Mouse (Mus musculus): ENCODE data around the gene Tubb2a. TPM values are rescaled to one million over a fixed set of nuclear protein-coding genes. Genes with fewer than 3 reads are reported as not detected.

Gene Tubb2a
- total RNA-seq, 2 experiments from 2014 or later, result 6.0 to 9.5 TPM

DNA sequence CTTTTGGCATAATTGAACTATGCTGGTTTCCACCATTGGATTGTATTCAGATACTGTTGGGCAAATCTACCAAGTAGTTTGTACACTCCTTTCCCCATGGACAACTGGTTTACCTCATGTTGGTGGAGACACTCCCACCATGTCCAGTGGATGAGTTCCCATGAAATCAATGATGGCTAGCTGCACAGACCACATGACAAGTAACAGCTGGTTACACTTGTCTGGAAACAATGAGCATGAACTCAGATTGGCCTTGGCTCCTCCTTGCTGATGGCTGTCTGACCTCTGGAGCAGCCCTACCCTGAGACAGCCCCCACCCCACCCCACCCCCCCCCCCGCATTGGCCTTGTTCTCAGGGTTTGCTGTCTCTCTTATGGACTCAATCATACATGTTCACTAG is 20.6 kb downstream of the Tubb2a start:
- ATAC-seq (replicated peaks; ENCODE audit: low FRiP score, poor library complexity, severe bottlenecking), result no peak

DNA sequence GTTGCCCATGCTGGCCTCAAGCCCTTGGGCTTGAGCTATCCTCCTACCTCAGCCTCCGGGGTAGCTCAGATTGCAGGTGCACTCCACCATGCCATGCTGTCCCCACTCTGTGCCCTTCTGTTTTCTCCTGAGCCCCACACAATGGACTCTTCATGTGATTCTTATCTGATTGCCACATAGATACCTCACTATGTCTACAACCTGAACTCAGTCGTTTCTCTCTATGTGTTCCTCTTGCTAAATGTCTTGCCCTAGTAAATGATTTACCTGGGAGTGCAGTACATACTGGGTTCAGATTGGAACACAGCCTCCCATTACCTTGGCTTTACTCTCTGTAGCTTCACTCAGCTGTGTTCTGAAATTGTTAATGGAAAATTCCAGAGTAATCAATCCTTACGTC is 22.8 kb downstream of the Tubb2a start:
- no peak for ATAC-seq (replicated peaks; ENCODE audit: low FRiP score, poor library complexity, severe bottlenecking)

DNA sequence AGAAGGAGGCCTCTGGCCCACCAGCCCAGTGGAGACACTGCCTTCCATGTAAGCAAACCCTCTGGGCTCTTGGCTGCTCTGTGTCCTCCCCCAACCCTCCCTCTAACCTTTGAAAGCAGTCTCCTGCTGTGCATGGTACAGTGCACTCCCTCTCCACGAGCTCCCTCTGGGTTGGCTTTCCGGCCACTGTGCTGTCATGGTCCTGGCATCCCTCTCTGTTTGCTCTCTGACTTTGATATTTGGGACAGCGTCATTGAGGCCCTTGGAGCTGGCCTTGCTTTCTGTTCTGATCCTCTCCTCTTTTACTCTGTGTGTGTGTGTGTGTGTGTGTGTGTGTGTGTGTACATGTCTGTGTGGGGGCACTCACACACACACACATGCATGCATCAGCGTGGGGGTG is 23.4 kb downstream of the Tubb2a start:
- ATAC-seq (replicated peaks; ENCODE audit: low FRiP score, poor library complexity, severe bottlenecking), result no peak

DNA sequence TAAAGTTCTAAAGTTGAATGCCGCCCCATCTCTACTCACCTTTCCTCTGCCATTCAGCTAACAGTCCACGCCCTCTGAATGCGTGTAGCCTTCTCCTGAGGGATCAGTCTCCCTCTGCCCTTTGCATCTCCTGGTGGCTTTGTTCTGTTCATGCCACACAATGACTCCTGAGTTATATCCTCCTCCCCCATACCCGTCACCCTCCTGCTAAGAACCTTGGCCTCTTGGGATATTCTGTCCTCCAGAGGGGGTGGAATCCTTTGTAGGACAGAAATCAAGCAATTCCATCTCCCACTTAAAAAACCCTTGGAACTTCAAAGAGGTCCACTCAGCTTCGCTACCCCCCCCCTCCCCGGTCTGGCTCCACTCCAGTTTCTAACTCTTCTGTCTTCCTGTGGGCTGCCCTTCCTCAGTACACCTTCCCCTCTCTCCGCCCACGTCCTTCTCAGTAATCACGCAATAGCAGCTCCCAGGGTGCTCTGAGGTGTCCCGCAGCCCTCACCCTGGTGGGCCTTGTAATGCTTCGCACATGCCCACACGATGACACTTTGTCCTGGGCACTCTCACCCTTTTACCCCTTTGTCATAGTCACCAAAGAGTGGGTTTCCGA is 24.0 kb downstream of the Tubb2a start:
- ATAC-seq (replicated peaks; ENCODE audit: low FRiP score, poor library complexity, severe bottlenecking), result no peak

- no peak for ATAC-seq (replicated peaks; ENCODE audit: low FRiP score, poor library complexity, severe bottlenecking)
These were observed 26.1 kb downstream of the Tubb2a start for GRCm38 (mm10) chr13:34051692-34052091.

DNA sequence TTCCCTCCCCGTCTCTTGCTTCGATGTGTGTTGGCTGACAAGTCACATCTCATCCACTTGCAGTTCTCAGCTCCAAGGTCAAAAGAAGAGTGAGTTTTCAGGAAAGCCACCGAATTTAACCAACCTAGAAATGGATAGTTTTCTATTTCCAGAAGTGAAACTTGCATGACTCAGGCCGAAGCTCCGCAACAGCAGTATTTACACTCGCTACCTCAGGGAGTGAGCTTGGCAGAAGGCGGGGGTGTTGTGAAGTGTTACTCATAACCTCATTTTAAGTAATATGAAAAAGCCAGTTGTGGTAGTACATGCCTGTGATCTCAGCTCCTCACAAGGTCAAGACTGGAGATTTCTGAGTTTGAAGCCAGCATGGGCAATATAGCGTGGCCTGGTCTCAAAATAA is 27.3 kb downstream of the Tubb2a start:
- ATAC-seq (replicated peaks; ENCODE audit: low FRiP score, poor library complexity, severe bottlenecking), result no peak

- ATAC-seq (replicated peaks; ENCODE audit: low FRiP score, poor library complexity, severe bottlenecking), result no peak
These were observed 30.3 kb downstream of the Tubb2a start for GRCm38 (mm10) chr13:34047526-34047925.

DNA sequence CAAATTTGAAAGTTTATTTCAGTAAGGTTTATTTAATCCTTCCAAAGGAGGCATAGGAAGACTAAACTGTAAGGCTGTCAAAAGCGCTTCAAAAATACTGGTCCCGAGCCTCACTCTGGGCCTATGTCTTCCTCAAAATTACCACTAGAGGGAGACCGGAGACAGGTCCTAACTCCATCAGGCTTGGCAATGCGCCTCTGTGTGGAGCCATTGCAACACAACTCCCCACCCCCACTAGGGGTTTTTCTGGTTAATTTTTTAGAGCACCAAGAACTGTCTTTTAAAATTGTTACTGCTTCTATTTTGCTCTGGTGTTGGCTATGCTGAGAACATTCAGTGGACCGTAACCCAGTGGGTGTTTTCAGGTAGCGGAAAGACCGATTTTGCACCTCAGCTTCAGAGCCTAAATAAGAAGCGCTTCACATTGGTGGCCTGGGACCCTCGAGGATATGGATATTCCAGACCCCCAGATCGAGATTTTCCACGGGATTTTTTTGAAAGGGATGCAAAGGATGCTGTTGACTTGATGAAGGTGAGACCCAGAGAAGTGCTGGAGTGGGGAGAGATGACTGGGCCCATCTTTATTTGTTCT is 31.3 kb downstream of the Tubb2a start:
- ATAC-seq (replicated peaks; ENCODE audit: low FRiP score, poor library complexity, severe bottlenecking), result peak; percentile 87

GRCm38 (mm10) chr13:34045511-34046249 is 32.1 kb downstream of the Tubb2a start:
- no peak for ATAC-seq (replicated peaks; ENCODE audit: low FRiP score, poor library complexity, severe bottlenecking)

DNA sequence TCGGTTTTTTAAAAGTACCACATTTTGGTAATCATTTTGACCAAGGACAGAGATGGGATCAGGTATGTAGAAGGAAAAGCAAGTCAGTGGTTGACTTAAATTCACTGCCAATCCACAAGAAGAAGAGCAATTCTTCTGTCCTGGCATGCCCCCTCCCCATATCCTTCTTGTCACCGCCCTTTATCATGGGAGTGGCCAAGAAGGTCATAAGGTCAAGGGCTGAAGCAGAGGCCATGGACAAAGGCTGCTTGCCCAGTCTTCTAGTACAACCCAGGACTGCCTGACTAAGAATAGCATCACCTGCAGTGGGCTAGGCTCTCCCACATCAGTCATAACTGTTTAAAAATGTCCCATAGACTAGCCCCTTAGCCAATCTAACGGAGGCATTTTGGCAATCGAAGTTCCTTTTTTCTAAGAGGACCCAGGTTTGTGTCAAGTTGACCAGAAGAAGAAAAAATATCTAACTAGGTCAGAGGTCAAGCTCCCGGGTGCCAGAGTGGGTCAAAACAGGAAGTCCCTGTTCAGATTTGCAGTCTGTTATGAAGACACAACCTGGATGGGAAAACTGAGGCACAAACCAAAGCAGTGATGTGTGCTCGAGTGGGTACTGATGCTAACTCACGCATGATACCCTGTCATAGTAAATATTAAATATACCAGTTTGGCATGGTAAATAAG is 34.0 kb downstream of the Tubb2a start:
- no peak for ATAC-seq (replicated peaks; ENCODE audit: low FRiP score, poor library complexity, severe bottlenecking)

GRCm38 (mm10) chr13:34040091-34040490 is 37.7 kb downstream of the Tubb2a start:
- ATAC-seq (replicated peaks; ENCODE audit: low FRiP score, poor library complexity, severe bottlenecking), result no peak

DNA sequence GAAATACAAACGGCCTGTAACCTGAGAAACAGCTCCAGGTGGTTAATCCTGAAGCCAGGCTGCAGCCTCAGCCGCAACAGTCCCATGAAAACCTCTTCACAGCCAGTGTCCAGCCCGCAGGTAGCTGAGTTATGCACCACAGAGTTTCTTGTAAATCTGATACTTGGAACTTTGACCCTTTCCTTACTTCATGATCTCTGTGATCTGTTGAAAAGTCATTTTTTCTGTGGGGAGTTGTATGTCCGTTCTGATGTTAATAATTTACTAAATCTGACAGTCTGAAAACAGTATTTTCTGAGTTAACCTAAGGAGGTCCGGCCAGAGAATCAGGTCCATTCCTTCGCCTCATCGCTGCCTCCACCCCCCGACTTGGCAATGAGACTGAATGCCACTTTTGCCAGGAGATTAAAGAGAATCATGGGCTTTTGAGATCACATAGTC is 38.9 kb downstream of the Tubb2a start:
- ATAC-seq (replicated peaks; ENCODE audit: low FRiP score, poor library complexity, severe bottlenecking), result no peak

- no peak for ATAC-seq (replicated peaks; ENCODE audit: low FRiP score, poor library complexity, severe bottlenecking)
These were observed 39.8 kb downstream of the Tubb2a start for GRCm38 (mm10) chr13:34038056-34038432.

DNA sequence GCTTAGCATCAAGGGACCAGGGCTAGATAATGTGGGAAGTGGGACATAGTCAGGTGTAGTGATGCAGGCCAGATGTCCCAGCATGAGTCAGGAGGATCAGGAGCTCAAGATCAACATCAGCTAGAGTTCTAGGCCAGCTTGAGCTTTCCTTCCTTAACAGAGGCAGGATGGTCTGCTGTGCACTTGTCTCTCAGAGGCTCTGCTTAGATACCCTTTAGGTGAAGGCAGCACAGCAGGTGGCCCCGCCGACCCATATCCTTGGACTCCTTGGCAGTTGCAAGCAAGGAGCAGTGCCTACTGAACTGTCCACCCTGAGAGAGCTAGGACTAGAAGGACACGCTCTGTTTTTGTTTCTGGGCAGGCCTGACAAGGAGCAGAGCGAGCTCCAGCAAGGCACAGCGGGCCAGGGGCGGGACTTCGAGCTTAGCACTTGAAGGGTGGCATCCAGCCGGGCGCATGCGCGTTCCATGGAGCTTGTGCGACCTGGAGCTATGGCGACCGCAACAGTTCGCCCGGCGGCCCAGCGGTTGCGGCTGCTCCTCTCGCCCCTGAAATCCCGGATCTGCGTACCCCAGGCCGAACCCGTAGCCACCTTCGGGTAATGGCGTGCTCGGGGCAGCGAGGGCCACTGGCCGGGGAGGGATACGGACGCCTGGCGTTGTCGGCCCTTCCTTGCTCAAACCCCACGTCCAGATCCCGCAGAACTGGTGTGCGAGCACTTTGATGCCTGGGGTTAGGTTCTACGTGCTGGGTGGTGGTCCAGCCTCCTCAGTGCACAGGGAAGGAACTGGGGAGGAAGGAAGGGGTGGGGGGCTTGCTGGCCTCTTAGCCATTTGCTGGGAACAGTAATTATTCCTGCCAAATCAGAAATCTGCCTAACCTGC is 40.4 kb downstream of the Tubb2a start, which contains the start of gene Bphl:
TSS of gene Bphl (plus strand) at position 426 of the 884 bp plus-strand sequence.
- peak; percentile 98 for ATAC-seq (replicated peaks; ENCODE audit: low FRiP score, poor library complexity, severe bottlenecking)

DNA sequence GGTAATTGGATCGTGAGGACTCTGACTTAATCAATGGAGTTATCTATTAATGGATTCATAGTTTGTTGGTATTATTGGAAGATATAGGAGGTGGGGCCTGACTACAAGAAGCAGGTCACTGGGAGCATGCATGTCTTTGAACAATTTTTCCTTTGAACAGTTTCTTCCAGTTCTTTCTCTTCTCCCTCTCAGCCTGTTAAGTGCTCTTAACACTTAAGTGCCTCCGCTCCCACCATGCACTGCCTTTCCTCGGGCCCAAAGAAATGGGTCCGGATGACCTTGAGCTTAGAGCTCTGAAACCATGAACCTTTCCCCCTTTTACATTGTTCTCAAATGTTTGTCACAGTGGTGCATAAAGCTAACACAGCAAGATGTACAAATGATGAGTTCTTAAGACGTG is 41.1 kb downstream of the Tubb2a start:
- ATAC-seq (replicated peaks; ENCODE audit: low FRiP score, poor library complexity, severe bottlenecking), result no peak

DNA sequence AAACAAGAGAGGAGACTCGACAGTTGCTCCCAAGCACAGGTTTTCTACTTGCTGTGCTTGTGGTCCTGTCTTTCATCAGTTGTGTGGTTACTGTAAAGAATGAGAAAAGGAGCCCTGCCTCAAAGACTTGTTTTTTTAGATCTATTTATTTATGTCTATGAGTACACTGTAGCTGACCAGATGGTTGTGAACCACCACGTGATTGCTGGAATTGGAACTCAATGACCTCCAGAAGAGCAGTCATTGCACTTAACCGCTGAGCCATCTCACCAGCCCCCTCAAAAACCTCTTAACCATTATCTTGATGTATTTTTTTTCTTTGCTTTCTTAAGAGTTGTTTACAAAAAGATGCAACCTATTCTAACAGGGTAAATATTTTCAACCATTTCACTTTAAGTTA is 42.4 kb downstream of the Tubb2a start:
- ATAC-seq (replicated peaks; ENCODE audit: low FRiP score, poor library complexity, severe bottlenecking), result no peak

DNA sequence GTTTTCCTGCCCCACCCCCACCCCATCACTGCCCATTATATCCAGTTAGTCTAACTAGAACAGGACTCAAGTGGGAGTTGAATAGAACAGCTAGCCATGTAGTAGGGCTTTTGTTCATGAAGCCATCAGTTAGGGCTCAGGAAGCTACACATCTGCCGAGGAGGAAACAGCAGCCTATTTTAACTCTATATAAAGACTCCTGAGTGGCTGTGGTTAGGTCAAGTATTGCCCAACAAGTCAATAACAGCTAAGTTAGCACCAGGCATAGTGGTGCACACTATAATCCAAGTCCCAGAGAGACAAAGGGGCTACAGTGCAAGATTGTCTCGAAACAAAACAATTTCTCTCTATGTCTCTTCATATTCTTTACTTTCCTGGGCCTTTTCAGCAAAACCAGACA is 45.8 kb downstream of the Tubb2a start:
- ATAC-seq (replicated peaks; ENCODE audit: low FRiP score, poor library complexity, severe bottlenecking), result no peak
